Mouse (Mus musculus): Measurements from ENCODE around the gene Eif4a3.

GRCm38 (mm10) chr11:119249011-119249410, 50.9 kb downstream of the Eif4a3 start:
- TF ChIP-seq CTCF (IDR thresholded peaks at IDR 0.05; ENCODE audit: insufficient read depth, low read length) (peak; percentile 33; the same call in 1 of the 2 replicates), POLR2A (IDR thresholded peaks at IDR 0.05; ENCODE audit: borderline replicate concordance, extremely low read depth, low read depth, low read length) (no peak)
